Mouse (Mus musculus) E14TG2a.4 (cell line): ENCODE measurements around the gene Wnk1.

Experiments
- H3K27me3 ChIP-seq: 2 replicates; pipeline ENCODE4 v1.6.1; 2014; ENCODE audit warnings: low read length, control low read depth; ENCODE audit not compliant: insufficient read depth
- H3K36me3 ChIP-seq: 2 replicates; pipeline ENCODE4 v1.6.1; 2014; ENCODE audit warnings: low read length, control low read depth; ENCODE audit not compliant: insufficient read depth
- H3K4me1 ChIP-seq: replicated peaks from 2 replicates; pipeline ENCODE4 v1.6.1; 2014; ENCODE audit warnings: low read depth, low read length, control low read depth
- H3K4me3 ChIP-seq: replicated peaks from 2 replicates; pipeline ENCODE4 v1.5.1; 2014; ENCODE audit warnings: mild to moderate bottlenecking, low read length
- H3K9me3 ChIP-seq: 2 replicates; pipeline ENCODE4 v1.6.1; 2014; ENCODE audit warnings: low read length, control low read depth
- CTCF ChIP-seq: conservative IDR thresholded peaks from 2 replicates; pipeline ENCODE4 v1.5.1; 2014; ENCODE audit warnings: low read length
- NANOG ChIP-seq: IDR thresholded peaks from 2 replicates; pipeline ENCODE4 v1.6.1; 2014; ENCODE audit warnings: borderline replicate concordance, low read length, mixed read lengths
- POU5F1 ChIP-seq: IDR thresholded peaks from 2 replicates; pipeline ENCODE4 v1.6.1; 2014; ENCODE audit warnings: low read length, borderline replicate concordance

The Wnk1 gene

GRCm38 (mm10) chr6:120001718-120002117 is 36.8 kb downstream of the Wnk1 start:
- no peak for TF ChIP-seq NANOG
- TF ChIP-seq CTCF = peak; percentile 70
- Histone ChIP-seq H3K36me3 (peaks cover 27% of the 10 kb centered on the region), H3K9me3 (no peaks in the 10 kb centered on the region), H3K27me3 (no peaks in the 10 kb centered on the region), H3K4me1 (peaks cover 6% of the 10 kb centered on the region; the same call in 1 of the 2 replicates), H3K4me3 (no peak overlapping the region)

GRCm38 (mm10) chr6:119996480-119996879 is 42.0 kb downstream of the Wnk1 start:
- Histone ChIP-seq H3K36me3 (peaks cover 35% of the 10 kb centered on the region), H3K4me3 (no peak overlapping the region), H3K27me3 (no peaks in the 10 kb centered on the region), H3K4me1 (peaks cover 5% of the 10 kb centered on the region), H3K9me3 (no peaks in the 10 kb centered on the region)
- no peak for TF ChIP-seq POU5F1
- no peak for TF ChIP-seq NANOG
- TF ChIP-seq CTCF = no peak

- no peaks in the 10 kb centered on the region for H3K9me3 ChIP-seq
- TF ChIP-seq NANOG (no peak), POU5F1 (no peak), CTCF (no peak; the same call in 1 of the 2 replicates)
- H3K4me1 ChIP-seq = peaks cover 13% of the 10 kb centered on the region
- no peaks in the 10 kb centered on the region for H3K27me3 ChIP-seq
- no peak overlapping the region for H3K4me3 ChIP-seq
- peaks cover 97% of the 10 kb centered on the region for H3K36me3 ChIP-seq
Measured at GRCm38 (mm10) chr6:119924235-119925005, 114.1 kb downstream of the Wnk1 start.

DNA sequence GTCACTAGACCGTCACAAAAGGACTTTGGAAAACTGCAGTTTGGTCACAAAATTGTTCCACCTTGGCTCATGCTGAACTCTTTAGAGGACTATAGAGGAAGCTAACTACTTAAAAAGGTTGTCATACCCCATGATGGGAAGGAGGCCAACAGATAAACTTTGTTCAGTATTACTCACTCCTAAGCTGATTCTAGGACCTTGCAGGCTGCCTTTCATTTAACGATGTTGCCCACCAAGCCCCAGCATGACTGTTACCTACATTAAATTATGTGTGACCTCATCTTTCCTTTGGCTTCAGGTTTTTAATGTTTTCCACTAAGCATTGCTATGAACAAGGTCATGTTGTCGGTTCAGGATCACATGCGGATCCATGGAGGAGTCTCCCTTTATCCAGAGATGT is 115.9 kb downstream of the Wnk1 start:
- peaks cover 92% of the 10 kb centered on the region for H3K36me3 ChIP-seq
- H3K9me3 ChIP-seq = no peaks in the 10 kb centered on the region
- TF ChIP-seq CTCF = no peak
- TF ChIP-seq POU5F1 = no peak
- TF ChIP-seq NANOG = no peak
- H3K4me3 ChIP-seq = no peak overlapping the region
- peaks cover 28% of the 10 kb centered on the region for H3K4me1 ChIP-seq
- H3K27me3 ChIP-seq = no peaks in the 10 kb centered on the region

- Histone ChIP-seq H3K9me3 (no peaks in the 10 kb centered on the region), H3K27me3 (no peaks in the 10 kb centered on the region), H3K4me3 (no peak overlapping the region), H3K36me3 (peaks cover 92% of the 10 kb centered on the region), H3K4me1 (peaks cover 28% of the 10 kb centered on the region)
- TF ChIP-seq CTCF (no peak), POU5F1 (no peak), NANOG (no peak)
Measured at GRCm38 (mm10) chr6:119922136-119922535, 116.3 kb downstream of the Wnk1 start.

GRCm38 (mm10) chr6:119918561-119919181 is 119.8 kb downstream of the Wnk1 start:
- Histone ChIP-seq H3K27me3 (no peaks in the 10 kb centered on the region), H3K9me3 (no peaks in the 10 kb centered on the region), H3K36me3 (peaks cover 89% of the 10 kb centered on the region), H3K4me3 (peak overlapping the region; percentile 35), H3K4me1 (peaks cover 21% of the 10 kb centered on the region)
- TF ChIP-seq POU5F1 (no peak), NANOG (no peak), CTCF (no peak)

GRCm38 (mm10) chr6:119915710-119916109 is 122.8 kb downstream of the Wnk1 start:
- Histone ChIP-seq H3K4me1 (peaks cover 33% of the 10 kb centered on the region), H3K36me3 (peaks cover 91% of the 10 kb centered on the region), H3K4me3 (no peak overlapping the region), H3K27me3 (no peaks in the 10 kb centered on the region), H3K9me3 (no peaks in the 10 kb centered on the region)
- TF ChIP-seq NANOG = no peak
- no peak for TF ChIP-seq CTCF
- TF ChIP-seq POU5F1 = no peak

DNA sequence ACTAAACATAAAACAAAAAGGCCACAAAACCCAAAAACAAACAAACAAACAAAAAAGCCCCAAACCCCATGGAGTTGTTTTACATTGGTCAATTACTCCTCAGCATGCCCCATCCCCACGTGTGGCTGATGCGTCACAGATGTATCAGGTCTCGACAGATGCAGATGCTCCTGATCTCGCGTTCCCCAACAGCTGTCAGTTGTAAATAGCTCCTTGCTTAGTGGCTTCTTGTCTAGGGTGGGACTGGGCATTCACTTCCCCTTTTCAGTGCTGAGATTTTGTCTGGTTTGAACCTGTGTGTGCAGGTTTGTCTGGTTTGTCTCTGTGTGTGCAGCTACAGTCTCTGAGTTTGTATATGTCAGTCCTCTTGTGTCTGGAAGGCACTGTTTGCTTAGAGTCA is 126.4 kb downstream of the Wnk1 start:
- Histone ChIP-seq H3K36me3 (peaks cover 75% of the 10 kb centered on the region), H3K4me3 (no peak overlapping the region), H3K27me3 (no peaks in the 10 kb centered on the region), H3K9me3 (no peaks in the 10 kb centered on the region), H3K4me1 (peaks cover 11% of the 10 kb centered on the region)
- TF ChIP-seq NANOG = no peak
- no peak for TF ChIP-seq CTCF
- TF ChIP-seq POU5F1 = no peak
